Comparison of ENCODE assay signal across 26 mouse cellular contexts in genomic region chr6:106015126-106015525, GRCm38 (mm10).
DNase-seq lines count a peak whose midpoint lies in the region; ATAC-seq and TF ChIP-seq lines count a peak whose summit lies in the region.
"Had no signal": no experiment of that assay in that cellular context is flagged by ENCODE, and none has a peak within 500 bp of the region (broad histone marks: within the 10 kb centered on the region; RNA-seq: fewer than 3 reads in every experiment).

No protein-coding gene starts in this region.

- WGBS in hindbrain, postnatal 0 days = 52% methylated on average over 1 of the region's 1 CpGs
- 77% methylated on average over 1 of the region's 1 CpGs for WGBS in hindbrain, embryonic 10.5 days

- TF ChIP-seq CTCF in hindbrain, postnatal 0 days (IDR thresholded peaks at IDR 0.05; ENCODE audit: low read depth) = no peak
- TF ChIP-seq CTCF in brain, embryonic 14.5 days (IDR thresholded peaks at IDR 0.05; ENCODE audit: borderline replicate concordance, extremely low read depth, insufficient read depth, insufficient read length) = no peak

- no peak overlapping the region for H3K9ac ChIP-seq in hindbrain, postnatal 0 days (replicated peaks; ENCODE audit: low read length)
- H3K9ac ChIP-seq: embryonic facial prominence, embryonic 12.5 days; forebrain, embryonic 12.5 days; forebrain, embryonic 15.5 days; heart, embryonic 12.5 days; heart, embryonic 15.5 days; hindbrain, embryonic 14.5 days had no signal

- no peaks in the 10 kb centered on the region for H3K4me1 ChIP-seq in hindbrain, postnatal 0 days (ENCODE audit: insufficient read depth, low read length)
- H3K4me1 ChIP-seq in hindbrain, embryonic 10.5 days (replicated peaks) = no peaks in the 10 kb centered on the region
- H3K4me1 ChIP-seq: embryonic facial prominence, embryonic 12.5 days; forebrain, embryonic 12.5 days; forebrain, embryonic 15.5 days; heart, embryonic 12.5 days; heart, embryonic 15.5 days had no signal

- H3K4me2 ChIP-seq in hindbrain, postnatal 0 days (ENCODE audit: low read depth, low read length) = no peak overlapping the region
- H3K4me2 ChIP-seq: embryonic facial prominence, embryonic 12.5 days; forebrain, embryonic 12.5 days; forebrain, embryonic 15.5 days; heart, embryonic 12.5 days; heart, embryonic 15.5 days; hindbrain, embryonic 14.5 days had no signal

- peak; percentile 34 for DNase-seq in hindbrain, postnatal 0 days (ENCODE audit: low spot score)
- no peak for DNase-seq in hindbrain, embryonic 10.5 days (ENCODE audit: low spot score)
- peak; percentile 90 for DNase-seq in Muller cell, postnatal 12 days (ENCODE audit: inconsistent ontology term)
- DNase-seq in brain, embryonic 14.5 days (ENCODE audit: low read depth) = peak; percentile 25
- DNase-seq in adrenal gland, postnatal 36 days = no peak
- DNase-seq in spleen, postnatal 4 days (ENCODE audit: low spot score in 2 of 2) = no peak
- DNase-seq: adrenal gland, adult 8-10 months; adrenal gland, postnatal 25 days; cerebellum, adult 11 months; cerebellum, adult 2 months; cerebellum, adult 9-11 months; cerebellum, postnatal 25 days; embryo, embryonic 11 days; gastrocnemius, postnatal 25 days; heart, adult 18-20 months; heart, postnatal 10 days; heart, postnatal 36 days had no signal

- H3K27me3 ChIP-seq in hindbrain, postnatal 0 days (ENCODE audit: insufficient read depth, low read length) = no peaks in the 10 kb centered on the region
- no peaks in the 10 kb centered on the region for H3K27me3 ChIP-seq in hindbrain, embryonic 10.5 days (ENCODE audit: insufficient read depth, poor library complexity, severe bottlenecking)
- H3K27me3 ChIP-seq: embryonic facial prominence, embryonic 12.5 days; forebrain, embryonic 12.5 days; forebrain, embryonic 15.5 days; heart, embryonic 12.5 days; heart, embryonic 15.5 days had no signal

- no peaks in the 10 kb centered on the region for H3K36me3 ChIP-seq in hindbrain, postnatal 0 days (ENCODE audit: insufficient read depth, low read length)
- H3K36me3 ChIP-seq in hindbrain, embryonic 10.5 days = no peaks in the 10 kb centered on the region
- H3K36me3 ChIP-seq: embryonic facial prominence, embryonic 12.5 days; forebrain, embryonic 12.5 days; forebrain, embryonic 15.5 days; heart, embryonic 12.5 days; heart, embryonic 15.5 days had no signal

- no peak for TF ChIP-seq POLR2A in brain, embryonic 14.5 days (IDR thresholded peaks at IDR 0.05; ENCODE audit: borderline replicate concordance, extremely low read depth, insufficient read depth, insufficient read length, poor library complexity, severe bottlenecking)

- no peak overlapping the region for H3K4me3 ChIP-seq in hindbrain, postnatal 0 days (ENCODE audit: low read length)
- no peak overlapping the region for H3K4me3 ChIP-seq in hindbrain, embryonic 10.5 days
- H3K4me3 ChIP-seq: embryonic facial prominence, embryonic 12.5 days; erythroblast, embryonic 14.5 days; forebrain, embryonic 12.5 days; forebrain, embryonic 15.5 days; heart, embryonic 12.5 days; heart, embryonic 15.5 days had no signal

- no peaks in the 10 kb centered on the region for H3K9me3 ChIP-seq in hindbrain, postnatal 0 days (ENCODE audit: low read length)
- H3K9me3 ChIP-seq in hindbrain, embryonic 10.5 days = no peaks in the 10 kb centered on the region
- H3K9me3 ChIP-seq: embryonic facial prominence, embryonic 12.5 days; forebrain, embryonic 12.5 days; forebrain, embryonic 15.5 days; heart, embryonic 12.5 days; heart, embryonic 15.5 days had no signal

- no peak overlapping the region for H3K27ac ChIP-seq in hindbrain, postnatal 0 days
- H3K27ac ChIP-seq in hindbrain, embryonic 10.5 days = no peak overlapping the region
- H3K27ac ChIP-seq: embryonic facial prominence, embryonic 12.5 days; forebrain, embryonic 12.5 days; forebrain, embryonic 15.5 days; heart, embryonic 15.5 days; hindbrain, embryonic 14.5 days had no signal

- ATAC-seq in hindbrain, postnatal 0 days = peak; percentile 67; the same call in 1 of the 2 replicates
- ATAC-seq: activated CD4-positive, CD25-positive, alpha-beta regulatory T cell, adult 4 months; CD4-positive, CD25-positive, alpha-beta regulatory T cell, adult 4 months; forebrain, embryonic 15.5 days had no signal

Comparison
In these comparisons a context has a peak if more than half of its experiments do, and no peak if none do; other contexts are left out.
1. DNase-seq: peak in hindbrain, postnatal 0 days (single experiment), Muller cell, postnatal 12 days (single experiment) and brain, embryonic 14.5 days (single experiment); none in hindbrain, embryonic 10.5 days (single experiment), adrenal gland, postnatal 36 days (0 of 2) and spleen, postnatal 4 days (0 of 2).